Mouse (Mus musculus) lung, postnatal 0 days (tissue): Measurements from ENCODE around the gene Zfp217. TPM values are rescaled to one million over a fixed set of nuclear protein-coding genes. Genes with fewer than 3 reads are reported as not detected.

Experiments
- ATAC-seq: fragments of 200-750 bp; cut with Nextera tagmentation; 2 replicates; pipeline ENCODE4 v1.8.0; 2017; ENCODE audit warnings: moderate library complexity
- DNase-seq: peaks from one replicate; pipeline ENCODE4 v3.0.0-alpha.2; 2016; ENCODE audit warnings: low spot score
- H3K27ac ChIP-seq: fragments of 300-500 bp; sonication (generic); 2 replicates; pipeline ENCODE4 v1.5.1; 2014; ENCODE audit warnings: antibody characterized with exemption, mild to moderate bottlenecking, low read length, mixed read lengths
- H3K27me3 ChIP-seq: fragments of 300-500 bp; sonication (generic); replicated peaks from 2 replicates; pipeline ENCODE4 v1.6.1; 2014; ENCODE audit warnings: low read length, mixed read lengths; ENCODE audit not compliant: insufficient read depth
- H3K36me3 ChIP-seq: fragments of 300-500 bp; sonication (generic); 2 replicates; pipeline ENCODE4 v1.6.1; 2014; ENCODE audit warnings: low read length, mixed read lengths; ENCODE audit not compliant: insufficient read depth
- H3K4me1 ChIP-seq: fragments of 300-500 bp; sonication (generic); 2 replicates; pipeline ENCODE4 v1.6.1; 2014; ENCODE audit warnings: antibody characterized with exemption, low read depth, low read length, mixed read lengths; ENCODE audit not compliant: insufficient read depth
- H3K4me2 ChIP-seq: fragments of 300-500 bp; sonication (generic); replicated peaks from 2 replicates; pipeline ENCODE4 v1.6.1; 2014; ENCODE audit warnings: low read depth, mild to moderate bottlenecking, low read length, moderate library complexity, mixed read lengths
- H3K4me3 ChIP-seq: fragments of 300-500 bp; sonication (generic); 2 replicates; pipeline ENCODE4 v1.5.1; 2014; ENCODE audit warnings: low read depth, low read length
- H3K9ac ChIP-seq: fragments of 300-500 bp; sonication (generic); replicated peaks from 2 replicates; pipeline ENCODE4 v1.6.1; 2014; ENCODE audit warnings: low read depth, mild to moderate bottlenecking
- H3K9me3 ChIP-seq: fragments of 300-500 bp; sonication (generic); 2 replicates; pipeline ENCODE4 v1.6.1; 2016; ENCODE audit warnings: low read length, mixed read lengths
- CTCF ChIP-seq: IDR thresholded peaks from 2 replicates; pipeline ENCODE4 v1.5.1; 2016; ENCODE audit warnings: antibody characterized with exemption, mild to moderate bottlenecking
- EP300 ChIP-seq: IDR thresholded peaks from 2 replicates; pipeline ENCODE4 v1.6.1; 2016; ENCODE audit warnings: antibody characterized with exemption, mild to moderate bottlenecking, control low read depth
- WGBS: fragments of 180-500 bp; shearing (Covaris S2); extraction: QIAGEN DNeasy Blood & Tissue Kit; methylation state at CpG from one replicate; pipeline ENCODE4 v1.1.7; 2014; 5-methylcytosine and 5-hydroxymethylcytosine counted together
- polyA plus RNA-seq: library from polyadenylated mRNA; unstranded; fragments of >200 nt; fragmentation: Nextera tagmentation; extraction: Ambion mirVana; gene quantifications from 2 replicates; pipeline ENCODE4 v1.2.1, GENCODE M21; 2015

Gene Zfp217
- polyA plus RNA-seq = 4.0 and 4.4 TPM in 2 replicates

- Histone ChIP-seq H3K4me3 (0 out of 2 replicates have a peak within 1 kb of the TSS, but pooled peaks have one; percentile 6), H3K27me3 (no peaks in the 10 kb centered on the region), H3K4me2 (peak within 1 kb of the TSS; percentile 40), H3K4me1 (peaks cover 7% of the 10 kb centered on the region; the same call in 1 of the 2 replicates), H3K27ac (peak within 1 kb of the TSS; percentile 69), H3K9ac (no peak within 1 kb of the TSS), H3K9me3 (no peaks in the 10 kb centered on the region), H3K36me3 (no peaks in the 10 kb centered on the region)
- ATAC-seq (peak; percentile 93), DNase-seq (peak; percentile 95)
- WGBS = 11% methylated on average over 13 of the region's 14 CpGs
- TF ChIP-seq CTCF = peak; percentile 64
- TF ChIP-seq EP300 = peak; percentile 29
These were observed at the start of gene Zfp217 for GRCm38 (mm10) chr2:170147661-170148153. Gene Zfp217 (minus strand): TSS chr2:170148103.

- no peak overlapping the region for H3K4me3 ChIP-seq
- ATAC-seq = peak; percentile 61
These were observed 47.7 kb upstream of the Zfp217 start for GRCm38 (mm10) chr2:170195542-170196089.

GRCm38 (mm10) chr2:170194845-170195244 lies 46.9 kb upstream of the Zfp217 start:
- Histone ChIP-seq H3K4me1 (peaks cover 9% of the 10 kb centered on the region), H3K36me3 (no peaks in the 10 kb centered on the region), H3K27me3 (no peaks in the 10 kb centered on the region), H3K4me2 (no peak overlapping the region), H3K27ac (no peak overlapping the region), H3K9ac (no peak overlapping the region), H3K4me3 (no peak overlapping the region), H3K9me3 (no peaks in the 10 kb centered on the region)
- TF ChIP-seq CTCF = no peak
- TF ChIP-seq EP300 = no peak
- no peak for DNase-seq
- ATAC-seq = no peak
- WGBS = 94% methylated on average over 12 of the region's 12 CpGs

More at GRCm38 (mm10) chr2:170195542-170196089, 47.7 kb upstream of the Zfp217 start:
- TF ChIP-seq CTCF (no peak), EP300 (no peak; the same call in 1 of the 2 replicates)
- H3K36me3 ChIP-seq = no peaks in the 10 kb centered on the region
- H3K4me2 ChIP-seq = no peak overlapping the region
- WGBS = 48% methylated on average over 13 of the region's 13 CpGs
- no peaks in the 10 kb centered on the region for H3K9me3 ChIP-seq
- H3K9ac ChIP-seq = no peak overlapping the region
- no peak overlapping the region for H3K27ac ChIP-seq
- peaks cover 9% of the 10 kb centered on the region for H3K4me1 ChIP-seq
- DNase-seq = peak; percentile 53
- H3K27me3 ChIP-seq = no peaks in the 10 kb centered on the region

- ATAC-seq = no peak
- peak overlapping the region; percentile 34; the same call in 1 of the 2 replicates for H3K27ac ChIP-seq
These were observed 45.9 kb upstream of the Zfp217 start for GRCm38 (mm10) chr2:170193850-170194249.

GRCm38 (mm10) chr2:170193211-170193610 lies 45.3 kb upstream of the Zfp217 start:
- H3K4me1 ChIP-seq = peaks cover 9% of the 10 kb centered on the region
- peak overlapping the region; percentile 37 for H3K4me2 ChIP-seq
- peak overlapping the region; percentile 68 for H3K27ac ChIP-seq
- no peaks in the 10 kb centered on the region for H3K9me3 ChIP-seq
- 7% methylated on average over 10 of the region's 10 CpGs for WGBS
- H3K9ac ChIP-seq = 0 out of 2 replicates have a peak overlapping the region, but pooled peaks have one; percentile 12
- TF ChIP-seq CTCF (no peak), EP300 (no peak)
- H3K4me3 ChIP-seq = 0 out of 2 replicates have a peak overlapping the region, but pooled peaks have one; percentile 10
- no peaks in the 10 kb centered on the region for H3K36me3 ChIP-seq
- ATAC-seq (0 out of 2 replicates have a peak, but pooled peaks have one; percentile 14), DNase-seq (peak; percentile 51)
- no peaks in the 10 kb centered on the region for H3K27me3 ChIP-seq

More at GRCm38 (mm10) chr2:170193850-170194249, 45.9 kb upstream of the Zfp217 start:
- Histone ChIP-seq H3K4me1 (peaks cover 9% of the 10 kb centered on the region), H3K4me3 (0 out of 2 replicates have a peak overlapping the region, but pooled peaks have one; percentile 10), H3K9me3 (no peaks in the 10 kb centered on the region), H3K4me2 (peak overlapping the region; percentile 37), H3K36me3 (no peaks in the 10 kb centered on the region), H3K27me3 (no peaks in the 10 kb centered on the region), H3K9ac (no peak overlapping the region)
- WGBS = 36% methylated on average over 6 of the region's 6 CpGs
- TF ChIP-seq EP300 (no peak), CTCF (no peak)
- DNase-seq = no peak

GRCm38 (mm10) chr2:170192731-170193149 lies 44.8 kb upstream of the Zfp217 start:
- ATAC-seq (peak; percentile 75), DNase-seq (peak; percentile 73)
- Histone ChIP-seq H3K4me3 (0 out of 2 replicates have a peak overlapping the region, but pooled peaks have one; percentile 10), H3K27ac (peak overlapping the region; percentile 68), H3K9ac (no peak overlapping the region), H3K4me2 (peak overlapping the region; percentile 37), H3K4me1 (peaks cover 9% of the 10 kb centered on the region), H3K9me3 (no peaks in the 10 kb centered on the region), H3K36me3 (no peaks in the 10 kb centered on the region), H3K27me3 (no peaks in the 10 kb centered on the region)
- TF ChIP-seq EP300 (no peak), CTCF (peak; percentile 58)
- WGBS = 25% methylated on average over 7 of the region's 7 CpGs
